Mouse (Mus musculus): ENCODE data around the gene Taf1d.
"Not testable (repeated sequence)": the region's sequence is repeated elsewhere in the genome, so short reads cannot be mapped to it uniquely, and the experiment has no call there.

Gene Taf1d

GRCm38 (mm10) chr9:15312054-15312735, 6.2 kb downstream of the Taf1d start:
- H3K27me3 ChIP-seq (ENCODE audit: insufficient read depth, low read length) = no peaks in the 10 kb centered on the region
- H3K9me3 ChIP-seq (ENCODE audit: low read length) = no peaks in the 10 kb centered on the region
- no peak overlapping the region for H3K4me3 ChIP-seq (replicated peaks; ENCODE audit: low read length)
- TF ChIP-seq POU5F1 (IDR thresholded peaks at IDR 0.05; ENCODE audit: borderline replicate concordance, low read length) (no peak), CTCF (conservative IDR thresholded peaks at IDR 0.05; ENCODE audit: low read length) (no peak), NANOG (IDR thresholded peaks at IDR 0.05; ENCODE audit: borderline replicate concordance, low read length) (no peak)
- H3K4me1 ChIP-seq (replicated peaks; ENCODE audit: low read depth, low read length) = peaks cover 54% of the 10 kb centered on the region
- peaks cover 95% of the 10 kb centered on the region for H3K36me3 ChIP-seq (ENCODE audit: insufficient read depth, low read length)

- TF ChIP-seq NANOG (IDR thresholded peaks at IDR 0.05; ENCODE audit: borderline replicate concordance, low read length) (no peak), CTCF (conservative IDR thresholded peaks at IDR 0.05; ENCODE audit: low read length) (no peak), POU5F1 (IDR thresholded peaks at IDR 0.05; ENCODE audit: borderline replicate concordance, low read length) (no peak)
- H3K9me3 ChIP-seq (ENCODE audit: low read length) = no peaks in the 10 kb centered on the region
- peaks cover 52% of the 10 kb centered on the region for H3K4me1 ChIP-seq (replicated peaks; ENCODE audit: low read depth, low read length)
- H3K27me3 ChIP-seq (ENCODE audit: insufficient read depth, low read length) = no peaks in the 10 kb centered on the region
- H3K36me3 ChIP-seq (ENCODE audit: insufficient read depth, low read length) = peaks cover 95% of the 10 kb centered on the region
- H3K4me3 ChIP-seq (replicated peaks; ENCODE audit: low read length) = no peak overlapping the region
Measured at GRCm38 (mm10) chr9:15313633-15314032, 7.6 kb downstream of the Taf1d start.

GRCm38 (mm10) chr9:15314619-15315018, 8.6 kb downstream of the Taf1d start:
- no peak for TF ChIP-seq POU5F1 (IDR thresholded peaks at IDR 0.05; ENCODE audit: borderline replicate concordance, low read length)
- no peak for TF ChIP-seq CTCF (conservative IDR thresholded peaks at IDR 0.05; ENCODE audit: low read length)
- TF ChIP-seq NANOG (IDR thresholded peaks at IDR 0.05; ENCODE audit: borderline replicate concordance, low read length) = no peak
- H3K27me3 ChIP-seq (ENCODE audit: insufficient read depth, low read length) = no peaks in the 10 kb centered on the region

GRCm38 (mm10) chr9:15316296-15316695, 10.3 kb downstream of the Taf1d start:
- peaks cover 94% of the 10 kb centered on the region for H3K36me3 ChIP-seq (ENCODE audit: insufficient read depth, low read length)
- H3K9me3 ChIP-seq (ENCODE audit: low read length); H3K27me3 ChIP-seq (ENCODE audit: insufficient read depth, low read length); H3K4me3 ChIP-seq (replicated peaks; ENCODE audit: low read length): not testable (repeated sequence)
- H3K4me1 ChIP-seq (replicated peaks; ENCODE audit: low read depth, low read length) = peaks cover 28% of the 10 kb centered on the region

More at GRCm38 (mm10) chr9:15314619-15315018, 8.6 kb downstream of the Taf1d start:
- Histone ChIP-seq H3K9me3 (ENCODE audit: low read length) (no peaks in the 10 kb centered on the region), H3K36me3 (ENCODE audit: insufficient read depth, low read length) (peaks cover 94% of the 10 kb centered on the region), H3K4me1 (replicated peaks; ENCODE audit: low read depth, low read length) (peaks cover 42% of the 10 kb centered on the region), H3K4me3 (replicated peaks; ENCODE audit: low read length) (no peak overlapping the region)

DNA sequence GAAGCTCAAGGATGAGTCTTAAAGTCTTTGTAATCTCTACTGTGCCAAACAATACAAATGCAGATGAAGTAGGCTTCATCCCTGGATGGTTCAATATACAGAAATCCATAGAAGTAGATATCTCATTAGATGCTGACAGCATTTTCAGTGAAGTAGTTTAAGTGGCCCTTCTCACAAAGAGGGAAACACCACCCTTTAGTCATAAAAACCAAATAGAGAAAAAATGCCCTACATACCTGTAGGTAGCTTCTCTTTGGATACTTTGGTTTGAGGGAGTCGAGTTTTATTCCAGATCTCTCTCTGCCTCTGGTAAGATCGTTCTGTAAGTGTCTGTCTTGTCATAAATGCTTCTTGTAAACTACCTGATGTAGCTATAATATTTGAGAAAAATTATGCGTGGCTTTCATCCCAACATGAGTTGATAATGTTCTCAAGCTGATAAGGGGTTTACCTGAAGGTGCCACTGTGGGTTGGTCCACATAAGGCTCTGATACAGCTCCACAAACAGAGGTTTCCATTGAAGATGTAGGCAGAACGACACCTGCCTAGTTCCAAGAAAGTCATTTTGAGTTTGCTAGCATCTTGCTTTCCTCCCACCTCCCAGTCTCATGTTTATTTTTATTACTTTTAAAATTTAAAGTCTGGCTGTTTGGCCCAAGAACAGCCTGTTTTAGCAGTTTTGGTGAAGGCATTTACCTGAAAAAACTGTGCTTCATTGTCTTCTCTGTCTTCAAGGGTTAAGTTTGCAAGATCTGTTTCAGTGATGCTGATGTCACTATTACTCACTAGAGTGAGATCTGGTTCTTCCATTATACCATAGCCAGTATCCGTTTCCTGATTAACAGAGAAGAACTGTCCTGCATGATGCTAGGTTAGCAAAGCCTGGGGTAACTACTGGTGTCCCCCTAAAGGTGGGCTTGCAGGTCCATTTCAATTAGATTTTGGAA, 11.5 kb downstream of the Taf1d start:
- Histone ChIP-seq H3K4me3 (replicated peaks; ENCODE audit: low read length) (no peak overlapping the region), H3K27me3 (ENCODE audit: insufficient read depth, low read length) (no peaks in the 10 kb centered on the region), H3K36me3 (ENCODE audit: insufficient read depth, low read length) (peaks cover 94% of the 10 kb centered on the region), H3K4me1 (replicated peaks; ENCODE audit: low read depth, low read length) (peaks cover 21% of the 10 kb centered on the region), H3K9me3 (ENCODE audit: low read length) (no peaks in the 10 kb centered on the region)
- no peak for TF ChIP-seq CTCF (conservative IDR thresholded peaks at IDR 0.05; ENCODE audit: low read length)
- no peak for TF ChIP-seq POU5F1 (IDR thresholded peaks at IDR 0.05; ENCODE audit: borderline replicate concordance, low read length)
- no peak for TF ChIP-seq NANOG (IDR thresholded peaks at IDR 0.05; ENCODE audit: borderline replicate concordance, low read length)

- Histone ChIP-seq H3K27me3 (ENCODE audit: insufficient read depth, low read length) (no peaks in the 10 kb centered on the region), H3K4me3 (replicated peaks; ENCODE audit: low read length) (no peak overlapping the region), H3K9me3 (ENCODE audit: low read length) (no peaks in the 10 kb centered on the region), H3K4me1 (replicated peaks; ENCODE audit: low read depth, low read length) (peaks cover 14% of the 10 kb centered on the region), H3K36me3 (ENCODE audit: insufficient read depth, low read length) (peaks cover 94% of the 10 kb centered on the region)
- TF ChIP-seq CTCF (conservative IDR thresholded peaks at IDR 0.05; ENCODE audit: low read length) = no peak
- TF ChIP-seq NANOG (IDR thresholded peaks at IDR 0.05; ENCODE audit: borderline replicate concordance, low read length) = no peak
- TF ChIP-seq POU5F1 (IDR thresholded peaks at IDR 0.05; ENCODE audit: borderline replicate concordance, low read length) = no peak
Measured at GRCm38 (mm10) chr9:15318170-15318742, 12.2 kb downstream of the Taf1d start.

GRCm38 (mm10) chr9:15337776-15338175, 31.8 kb downstream of the Taf1d start:
- H3K36me3 ChIP-seq (ENCODE audit: insufficient read depth, low read length) = peaks cover 99% of the 10 kb centered on the region
- TF ChIP-seq NANOG (IDR thresholded peaks at IDR 0.05; ENCODE audit: borderline replicate concordance, low read length) = no peak
- TF ChIP-seq CTCF (conservative IDR thresholded peaks at IDR 0.05; ENCODE audit: low read length) = no peak
- TF ChIP-seq POU5F1 (IDR thresholded peaks at IDR 0.05; ENCODE audit: borderline replicate concordance, low read length) = no peak

DNA sequence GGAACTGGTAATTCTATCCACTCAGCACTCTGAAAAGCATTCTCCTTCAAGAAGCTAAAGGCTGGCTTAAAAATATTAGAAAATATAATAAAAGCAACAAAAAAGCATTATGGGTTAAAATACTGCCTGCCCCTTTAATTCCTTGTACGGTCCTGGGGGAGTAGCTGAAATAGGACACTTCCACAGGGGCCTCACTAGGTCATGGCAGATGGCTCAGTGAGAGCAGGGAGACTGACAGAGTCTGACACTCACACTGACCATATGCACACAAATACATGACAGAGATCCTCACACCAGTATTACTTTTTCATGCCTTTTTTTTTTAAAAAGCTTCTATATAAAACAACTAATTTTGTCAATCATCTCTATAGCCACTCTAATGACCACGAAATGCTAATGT, 43.9 kb downstream of the Taf1d start:
- H3K4me1 ChIP-seq (replicated peaks; ENCODE audit: low read depth, low read length) = peaks cover 7% of the 10 kb centered on the region
- H3K9me3 ChIP-seq (ENCODE audit: low read length) = no peaks in the 10 kb centered on the region
- H3K4me3 ChIP-seq (replicated peaks; ENCODE audit: low read length) = no peak overlapping the region
- H3K27me3 ChIP-seq (ENCODE audit: insufficient read depth, low read length) = no peaks in the 10 kb centered on the region
- TF ChIP-seq POU5F1 (IDR thresholded peaks at IDR 0.05; ENCODE audit: borderline replicate concordance, low read length) (no peak), NANOG (IDR thresholded peaks at IDR 0.05; ENCODE audit: borderline replicate concordance, low read length) (no peak), CTCF (conservative IDR thresholded peaks at IDR 0.05; ENCODE audit: low read length) (no peak)
- peaks cover 93% of the 10 kb centered on the region for H3K36me3 ChIP-seq (ENCODE audit: insufficient read depth, low read length)

More at GRCm38 (mm10) chr9:15337776-15338175, 31.8 kb downstream of the Taf1d start:
- Histone ChIP-seq H3K9me3 (ENCODE audit: low read length) (no peaks in the 10 kb centered on the region), H3K4me1 (replicated peaks; ENCODE audit: low read depth, low read length) (no peaks in the 10 kb centered on the region), H3K4me3 (replicated peaks; ENCODE audit: low read length) (no peak overlapping the region), H3K27me3 (ENCODE audit: insufficient read depth, low read length) (no peaks in the 10 kb centered on the region)
